Mouse (Mus musculus): ENCODE measurements around the gene Adcy7.
A peak's percentile ranks its signal among the peaks of the same experiment; 100 is the strongest.

The Adcy7 gene

GRCm38 (mm10) chr8:88301589-88302437 lies 29.6 kb downstream of the Adcy7 start:
- no peak for DNase-seq

GRCm38 (mm10) chr8:88305814-88306213 lies 33.6 kb downstream of the Adcy7 start:
- no peak for DNase-seq

- no peak for DNase-seq
Observed at GRCm38 (mm10) chr8:88306511-88306910, 34.3 kb downstream of the Adcy7 start.

GRCm38 (mm10) chr8:88307736-88308135 lies 35.5 kb downstream of the Adcy7 start:
- DNase-seq: no peak

- no peak for DNase-seq
Observed at GRCm38 (mm10) chr8:88309274-88309873, 37.2 kb downstream of the Adcy7 start.

GRCm38 (mm10) chr8:88309881-88310280 lies 37.7 kb downstream of the Adcy7 start:
- DNase-seq: no peak

- no peak for DNase-seq
Observed at GRCm38 (mm10) chr8:88310286-88310685, 38.1 kb downstream of the Adcy7 start.

GRCm38 (mm10) chr8:88312966-88313365 lies 40.8 kb downstream of the Adcy7 start:
- DNase-seq: peak; percentile 40

- DNase-seq: peak; percentile 67
Observed at GRCm38 (mm10) chr8:88313991-88314390, 41.8 kb downstream of the Adcy7 start.

GRCm38 (mm10) chr8:88315302-88315701 lies 43.1 kb downstream of the Adcy7 start:
- DNase-seq: no peak

GRCm38 (mm10) chr8:88316139-88316931 lies 44.1 kb downstream of the Adcy7 start:
- DNase-seq: no peak

- DNase-seq: no peak
Observed at GRCm38 (mm10) chr8:88317341-88317740, 45.1 kb downstream of the Adcy7 start.

GRCm38 (mm10) chr8:88318151-88318550 lies 45.9 kb downstream of the Adcy7 start:
- no peak for DNase-seq

GRCm38 (mm10) chr8:88320134-88320533 lies 47.9 kb downstream of the Adcy7 start:
- DNase-seq: no peak

GRCm38 (mm10) chr8:88321387-88321786 lies 49.2 kb downstream of the Adcy7 start:
- DNase-seq: no peak

GRCm38 (mm10) chr8:88323523-88323922 lies 51.3 kb downstream of the Adcy7 start:
- no peak for DNase-seq

GRCm38 (mm10) chr8:88324760-88325159 lies 52.6 kb downstream of the Adcy7 start:
- no peak for DNase-seq

- no peak for DNase-seq
Observed at GRCm38 (mm10) chr8:88325251-88325650, 53.0 kb downstream of the Adcy7 start.

- no peak for DNase-seq
Observed at GRCm38 (mm10) chr8:88325795-88326194, 53.6 kb downstream of the Adcy7 start.

- DNase-seq: no peak
Observed at GRCm38 (mm10) chr8:88326328-88326727, 54.1 kb downstream of the Adcy7 start.

- DNase-seq: no peak
Observed at GRCm38 (mm10) chr8:88328689-88329088, 56.5 kb downstream of the Adcy7 start.

GRCm38 (mm10) chr8:88330816-88331215 lies 58.6 kb downstream of the Adcy7 start:
- DNase-seq: no peak

- no peak for DNase-seq
Observed at GRCm38 (mm10) chr8:88334384-88334783, 62.2 kb downstream of the Adcy7 start.

GRCm38 (mm10) chr8:88334975-88335374 lies 62.8 kb downstream of the Adcy7 start:
- DNase-seq: no peak
